Mouse (Mus musculus) heart, embryonic 16.5 days (tissue): Measurements from ENCODE around the gene Myl4. TPM values are rescaled to one million over a fixed set of nuclear protein-coding genes. Genes with fewer than 3 reads are reported as not detected.

Source experiments
- ATAC-seq: fragments of 200-750 bp; cut with Nextera tagmentation; replicated peaks from 2 replicates; pipeline ENCODE4 v1.8.0; 2017; ENCODE audit warnings: moderate number of reproducible peaks; ENCODE audit not compliant: insufficient read depth, low FRiP score; ENCODE audit errors: extremely low read depth
- H3K27ac ChIP-seq: fragments of 300-500 bp; sonication (generic); 2 replicates; pipeline ENCODE4 v1.5.1; 2014; ENCODE audit warnings: mild to moderate bottlenecking, low read length, control low read depth, moderate library complexity
- H3K27me3 ChIP-seq: fragments of 300-500 bp; sonication (generic); 2 replicates; pipeline ENCODE4 v1.6.1; 2014; ENCODE audit warnings: low read length, mixed read lengths; ENCODE audit not compliant: control insufficient read depth, insufficient read depth
- H3K36me3 ChIP-seq: fragments of 300-500 bp; sonication (generic); 2 replicates; pipeline ENCODE4 v1.6.1; 2014; ENCODE audit not compliant: control insufficient read depth, insufficient read depth
- H3K4me1 ChIP-seq: fragments of 300-500 bp; sonication (generic); 2 replicates; pipeline ENCODE4 v1.6.1; 2014; ENCODE audit warnings: low read length, mixed read lengths; ENCODE audit not compliant: control insufficient read depth, insufficient read depth
- H3K4me2 ChIP-seq: fragments of 300-500 bp; sonication (generic); 2 replicates; pipeline ENCODE4 v1.6.1; 2014; ENCODE audit warnings: low read depth, mild to moderate bottlenecking, control low read depth, low read length
- H3K4me3 ChIP-seq: fragments of 300-500 bp; sonication (generic); 2 replicates; pipeline ENCODE4 v1.5.1; 2014; ENCODE audit warnings: mild to moderate bottlenecking, control low read depth, low read length
- H3K9ac ChIP-seq: fragments of 300-500 bp; sonication (generic); 2 replicates; pipeline ENCODE4 v1.6.1; 2014; ENCODE audit warnings: low read length, control low read depth
- H3K9me3 ChIP-seq: fragments of 300-500 bp; sonication (generic); replicated peaks from 2 replicates; pipeline ENCODE4 v1.6.1; 2016; ENCODE audit warnings: low read length; ENCODE audit not compliant: control insufficient read depth
- WGBS: fragments of 180-500 bp; shearing (Covaris S2); extraction: QIAGEN DNeasy Blood & Tissue Kit; methylation state at CpG from one replicate; pipeline ENCODE4 v1.1.7; 2014; 5-methylcytosine and 5-hydroxymethylcytosine counted together
- polyA plus RNA-seq: library from polyadenylated mRNA; unstranded; fragments of >200 nt; fragmentation: Nextera tagmentation; extraction: Ambion mirVana; gene quantifications from 2 replicates; pipeline ENCODE4 v1.2.1, GENCODE M21; 2015

Gene Myl4
- polyA plus RNA-seq, 1 experiment from 2014 or later: 1,841 TPM

GRCm38 (mm10) chr11:104544507-104544906 lies 6.0 kb upstream of the Myl4 start:
- Histone ChIP-seq H3K27me3 (no peaks in the 10 kb centered on the region), H3K4me3 (no peak overlapping the region), H3K9me3 (no peaks in the 10 kb centered on the region), H3K4me1 (peaks cover 25% of the 10 kb centered on the region), H3K4me2 (no peak overlapping the region), H3K36me3 (peaks cover 2% of the 10 kb centered on the region; the same call in 1 of the 2 replicates), H3K27ac (no peak overlapping the region), H3K9ac (no peak overlapping the region)
- ATAC-seq: no peak
- WGBS: 50% methylated on average over 2 of the region's 2 CpGs

GRCm38 (mm10) chr11:104547502-104547901 lies 3.0 kb upstream of the Myl4 start:
- Histone ChIP-seq H3K36me3 (no peaks in the 10 kb centered on the region), H3K4me1 (peaks cover 25% of the 10 kb centered on the region), H3K4me3 (no peak overlapping the region), H3K9ac (no peak overlapping the region), H3K9me3 (no peaks in the 10 kb centered on the region), H3K27ac (no peak overlapping the region), H3K4me2 (no peak overlapping the region), H3K27me3 (no peaks in the 10 kb centered on the region)
- ATAC-seq: no peak
- WGBS: 76% methylated on average over 3 of the region's 3 CpGs

- H3K4me3 ChIP-seq: peak overlapping the region; percentile 98
Measured at GRCm38 (mm10) chr11:104549438-104550405, 741 bp upstream of the Myl4 start.

GRCm38 (mm10) chr11:104558065-104558464 lies 7.6 kb downstream of the Myl4 start:
- peak overlapping the region; percentile 88 for H3K27ac ChIP-seq

More at GRCm38 (mm10) chr11:104549438-104550405, 741 bp upstream of the Myl4 start:
- Histone ChIP-seq H3K4me1 (peaks cover 22% of the 10 kb centered on the region), H3K36me3 (no peaks in the 10 kb centered on the region), H3K9me3 (no peaks in the 10 kb centered on the region), H3K27ac (peak overlapping the region; percentile 95), H3K27me3 (no peaks in the 10 kb centered on the region), H3K9ac (peak overlapping the region; percentile 100), H3K4me2 (peak overlapping the region; percentile 87)
- WGBS: under 1% methylated on average over 53 of the region's 53 CpGs
- peak; percentile 68 for ATAC-seq

GRCm38 (mm10) chr11:104558651-104559403 lies 8.4 kb downstream of the Myl4 start:
- Histone ChIP-seq H3K4me1 (peaks cover 39% of the 10 kb centered on the region), H3K4me2 (no peak overlapping the region), H3K27ac (peak overlapping the region; percentile 88), H3K9me3 (no peaks in the 10 kb centered on the region), H3K4me3 (no peak overlapping the region), H3K9ac (peak overlapping the region; percentile 52), H3K36me3 (no peaks in the 10 kb centered on the region), H3K27me3 (no peaks in the 10 kb centered on the region)
- peak; percentile 56 for ATAC-seq
- 47% methylated on average over 4 of the region's 4 CpGs for WGBS

More at GRCm38 (mm10) chr11:104558065-104558464, 7.6 kb downstream of the Myl4 start:
- 24% methylated on average over 4 of the region's 4 CpGs for WGBS
- no peaks in the 10 kb centered on the region for H3K36me3 ChIP-seq
- H3K4me3 ChIP-seq: no peak overlapping the region
- 0 out of 2 replicates have a peak, but pooled peaks have one; percentile 29 for ATAC-seq
- no peaks in the 10 kb centered on the region for H3K27me3 ChIP-seq
- H3K4me2 ChIP-seq: peak overlapping the region; percentile 40; the same call in 1 of the 2 replicates
- peak overlapping the region; percentile 22 for H3K9ac ChIP-seq
- peaks cover 33% of the 10 kb centered on the region for H3K4me1 ChIP-seq
- H3K9me3 ChIP-seq: no peaks in the 10 kb centered on the region

- Histone ChIP-seq H3K27me3 (no peaks in the 10 kb centered on the region), H3K36me3 (no peaks in the 10 kb centered on the region), H3K4me2 (peak overlapping the region; percentile 8; the same call in 1 of the 2 replicates), H3K27ac (peak overlapping the region; percentile 89), H3K4me1 (peaks cover 43% of the 10 kb centered on the region), H3K4me3 (no peak overlapping the region), H3K9me3 (no peaks in the 10 kb centered on the region), H3K9ac (peak overlapping the region; percentile 38; the same call in 1 of the 2 replicates)
- peak; percentile 53; the same call in 1 of the 2 replicates for ATAC-seq
- WGBS: 24% methylated on average over 2 of the region's 2 CpGs
Measured at GRCm38 (mm10) chr11:104560971-104561370, 10.5 kb downstream of the Myl4 start.

- H3K36me3 ChIP-seq: no peaks in the 10 kb centered on the region
- H3K27ac ChIP-seq: peak overlapping the region; percentile 46
- H3K4me1 ChIP-seq: peaks cover 44% of the 10 kb centered on the region
- H3K27me3 ChIP-seq: no peaks in the 10 kb centered on the region
- ATAC-seq: no peak
- no peak overlapping the region for H3K4me3 ChIP-seq
- WGBS: 17% methylated on average over 1 of the region's 1 CpGs
- H3K4me2 ChIP-seq: no peak overlapping the region
- no peak overlapping the region for H3K9ac ChIP-seq
- no peaks in the 10 kb centered on the region for H3K9me3 ChIP-seq
Measured at GRCm38 (mm10) chr11:104563496-104563895, 13.0 kb downstream of the Myl4 start.

- ATAC-seq: no peak
- Histone ChIP-seq H3K4me1 (peaks cover 32% of the 10 kb centered on the region), H3K27me3 (no peaks in the 10 kb centered on the region), H3K27ac (no peak overlapping the region), H3K4me2 (no peak overlapping the region), H3K9me3 (peaks cover 4% of the 10 kb centered on the region), H3K9ac (no peak overlapping the region), H3K36me3 (no peaks in the 10 kb centered on the region), H3K4me3 (no peak overlapping the region)
- WGBS: 70% methylated on average over 9 of the region's 9 CpGs
Measured at GRCm38 (mm10) chr11:104565172-104565571, 14.7 kb downstream of the Myl4 start.
